Mouse (Mus musculus) thymus, postnatal 14 days (tissue): Measurements from ENCODE around the gene Afg1l.

Experiments used
- DNase-seq: peaks from one replicate; pipeline ENCODE4 v3.0.0; 2021

Gene Afg1l

DNA sequence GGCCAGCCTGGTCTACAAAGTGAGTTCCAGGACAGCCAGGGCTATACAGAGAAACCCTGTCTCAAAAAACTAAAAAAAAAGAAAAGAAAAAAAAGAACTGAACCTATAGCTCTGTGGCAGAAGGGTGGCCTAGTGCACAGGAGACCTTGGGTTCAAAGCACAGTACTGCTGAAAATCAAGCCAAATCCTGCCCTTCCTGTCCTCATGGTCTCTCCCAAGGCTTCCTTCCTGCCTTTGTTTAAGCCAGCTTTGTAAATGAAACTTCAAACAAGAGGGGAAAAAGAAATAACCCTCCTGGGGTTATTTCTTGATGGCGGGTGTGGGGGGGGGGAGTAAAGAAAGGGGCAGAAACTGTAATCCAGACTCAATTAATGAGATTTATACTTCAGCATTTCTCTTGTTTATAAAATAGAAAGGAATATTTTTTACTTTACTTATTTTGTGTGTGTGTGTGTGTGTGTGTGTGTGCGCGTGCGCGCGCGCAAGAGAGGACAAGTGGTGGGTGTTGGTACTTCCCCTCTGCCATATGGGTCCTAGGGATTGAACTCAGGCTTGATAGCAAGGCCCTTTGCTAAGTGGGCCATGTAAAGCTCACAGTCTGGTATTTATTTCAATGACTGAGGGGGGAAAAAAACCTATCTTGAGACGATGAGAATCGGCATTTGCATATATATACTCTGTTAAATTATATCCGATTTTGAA lies 1.4 kb downstream of the Afg1l start:
- no peak for DNase-seq

DNA sequence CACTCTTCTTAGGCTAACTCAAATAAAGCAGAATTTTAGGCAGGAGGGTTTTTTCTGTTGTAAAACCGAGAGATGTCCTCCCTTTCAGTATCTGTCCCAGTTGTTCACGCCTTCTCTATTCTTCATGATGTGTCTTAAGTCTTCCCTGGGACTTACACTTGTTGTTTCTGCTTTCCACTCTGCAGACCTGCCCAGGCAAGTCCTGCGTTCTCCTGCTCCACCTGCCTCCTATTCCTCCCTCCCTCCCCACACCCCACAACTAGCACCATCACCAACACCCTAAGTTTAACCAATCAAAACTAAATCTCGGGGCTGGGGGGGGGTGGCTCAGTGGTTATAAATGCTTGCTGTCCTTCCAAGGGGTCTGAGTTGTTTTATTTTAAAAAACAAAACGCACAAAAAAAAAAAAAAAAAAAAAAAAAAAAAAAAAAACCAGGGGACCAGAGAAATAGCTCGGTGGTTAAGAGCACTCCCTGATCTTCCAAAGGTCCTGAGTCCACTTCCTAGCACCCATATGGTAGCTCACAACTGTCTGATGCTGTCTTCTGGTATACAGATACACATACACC lies 3.3 kb downstream of the Afg1l start:
- no peak for DNase-seq

DNA sequence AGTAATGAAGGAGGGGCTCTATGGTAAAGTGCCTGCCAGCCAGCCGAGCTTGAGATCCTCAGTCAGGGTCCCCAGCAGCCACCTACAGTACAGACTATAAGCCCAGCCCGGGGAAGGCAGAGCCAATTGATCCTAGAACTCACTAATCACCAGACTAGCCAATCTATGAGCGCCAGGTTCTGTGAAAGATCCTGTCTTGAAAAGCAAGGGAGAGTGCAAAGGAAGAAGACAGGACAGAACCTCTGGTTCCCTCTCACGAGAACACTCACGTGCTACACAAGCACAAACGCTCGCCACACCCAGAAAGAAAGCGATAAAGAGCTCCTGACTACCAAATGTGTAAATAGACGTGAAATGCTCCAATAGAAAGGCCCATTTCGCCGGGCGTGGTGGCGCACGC lies 13.6 kb downstream of the Afg1l start:
- DNase-seq, result no peak

DNA sequence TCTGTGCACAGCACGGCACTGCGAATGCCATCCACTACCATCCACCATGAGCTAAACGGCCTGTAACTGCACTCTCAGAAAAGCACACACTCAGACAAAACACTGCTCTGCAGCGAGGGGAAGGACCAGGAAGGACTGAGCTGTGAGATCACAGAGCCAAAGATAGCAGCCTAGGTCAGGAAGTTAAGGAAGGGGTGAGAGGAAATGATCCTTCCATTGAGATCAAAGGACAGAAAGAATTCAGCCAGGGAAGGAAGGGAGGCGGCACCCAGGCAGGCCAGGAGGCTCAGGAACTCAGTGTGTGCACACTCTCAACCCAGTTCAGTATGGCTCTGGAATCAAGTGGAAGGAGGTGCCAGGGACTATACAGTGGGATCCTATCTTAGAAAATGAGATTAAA lies 14.1 kb downstream of the Afg1l start:
- no peak for DNase-seq

DNA sequence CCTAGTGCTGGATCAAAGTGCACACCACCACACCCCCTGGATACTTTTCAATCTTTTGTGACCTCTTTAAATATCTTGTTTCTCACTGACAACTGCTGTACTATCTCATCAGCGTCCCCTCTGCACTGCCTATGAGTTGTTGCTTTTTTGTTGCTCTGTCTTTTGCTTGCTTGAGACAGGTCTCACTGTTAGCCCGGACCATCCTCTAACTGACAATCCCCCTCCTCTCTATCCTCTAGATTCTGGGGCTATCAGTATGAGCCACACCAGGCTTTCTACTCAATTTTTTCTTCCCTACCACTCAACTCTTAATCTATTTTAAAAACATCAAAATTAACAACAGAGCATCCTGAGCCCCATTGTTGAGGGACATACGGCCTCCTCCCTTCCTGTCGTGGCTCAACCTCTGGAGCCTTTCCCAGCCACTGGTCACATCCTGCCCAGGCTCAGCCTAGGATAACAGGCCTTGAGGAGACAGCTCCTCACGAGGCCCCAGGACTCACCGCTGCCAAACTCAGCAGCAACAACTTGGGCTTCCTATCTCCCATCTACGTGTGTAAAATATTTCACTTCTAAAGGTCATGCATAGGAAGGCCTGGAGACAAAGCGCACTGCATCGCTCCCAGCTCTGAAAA lies 20.7 kb downstream of the Afg1l start:
- DNase-seq, result no peak

DNA sequence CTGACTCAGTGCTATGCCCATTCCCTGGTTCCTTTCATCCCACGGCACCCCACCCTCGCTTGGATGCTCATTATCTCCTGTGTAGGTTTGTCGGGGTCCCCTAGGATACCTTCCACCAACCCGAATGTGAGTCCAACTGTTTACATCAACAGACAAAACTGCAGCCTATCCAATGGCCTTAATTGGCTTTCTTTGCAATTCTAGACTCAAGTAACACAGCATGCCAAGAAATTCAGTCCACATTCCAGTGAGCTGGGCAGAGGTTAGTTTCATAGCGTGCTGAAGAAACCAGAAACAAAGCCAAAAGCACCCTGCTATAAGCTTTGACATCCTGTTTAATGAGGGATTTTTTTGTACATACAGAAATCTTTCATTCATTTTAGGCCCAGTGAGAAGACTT lies 22.4 kb downstream of the Afg1l start:
- DNase-seq, result no peak

DNA sequence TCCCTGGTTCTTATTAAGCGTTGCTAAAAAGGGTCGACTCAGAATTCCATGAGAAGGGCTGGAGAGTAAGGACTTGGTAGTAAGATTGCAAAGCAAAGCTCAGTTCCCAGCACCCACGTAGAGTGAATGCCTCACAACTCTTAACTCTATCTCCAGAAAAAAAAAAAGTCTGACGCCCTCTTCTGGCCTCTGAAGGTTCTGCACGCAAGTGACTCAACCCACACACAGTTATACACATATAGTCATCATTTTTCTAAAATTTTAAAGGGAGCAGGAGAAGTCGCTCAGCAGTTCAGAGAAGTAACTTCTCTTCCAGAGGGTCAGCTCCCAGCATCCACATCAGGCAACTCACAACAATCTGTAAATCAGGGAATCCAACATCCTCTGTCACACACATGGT lies 23.7 kb downstream of the Afg1l start:
- DNase-seq, result no peak

DNA sequence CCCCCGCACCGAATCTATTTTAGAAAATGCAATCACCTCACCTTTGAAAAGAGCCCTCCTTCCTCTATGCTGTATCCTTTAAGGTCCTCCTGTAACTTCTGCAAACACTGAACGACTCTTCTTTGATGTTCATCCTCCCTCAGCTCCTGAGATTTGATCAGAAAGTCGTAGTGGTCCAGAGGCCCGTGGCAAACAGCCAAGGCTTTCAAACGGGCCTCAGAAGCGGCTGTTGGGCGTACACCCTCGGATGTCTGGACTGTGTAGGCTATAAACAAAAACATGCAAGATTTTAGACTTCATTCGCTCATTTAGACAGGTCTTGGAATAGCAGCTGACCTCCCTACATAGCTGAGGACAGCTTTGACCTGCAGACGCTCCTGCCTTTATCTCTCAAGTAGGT lies 24.1 kb downstream of the Afg1l start:
- no peak for DNase-seq

DNA sequence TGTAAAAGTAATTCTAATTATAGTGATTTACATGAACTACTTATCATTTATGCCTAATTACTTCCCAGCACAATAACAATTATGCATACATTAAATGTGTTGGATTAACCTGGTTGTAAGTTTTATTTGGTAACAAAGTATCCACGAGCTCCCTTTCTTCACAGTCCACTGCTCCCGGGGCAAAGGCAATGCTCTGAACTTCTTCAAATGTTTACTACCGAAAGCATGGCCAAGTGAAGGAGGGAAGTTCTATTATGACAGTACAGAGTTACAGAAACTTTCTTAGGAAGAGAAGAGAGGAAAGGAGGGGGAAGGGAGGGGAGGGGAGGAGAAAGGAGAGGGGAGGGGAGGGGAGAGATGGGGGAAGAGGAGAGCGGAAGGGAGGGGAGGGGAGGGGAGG lies 28.7 kb downstream of the Afg1l start:
- DNase-seq, result no peak

DNA sequence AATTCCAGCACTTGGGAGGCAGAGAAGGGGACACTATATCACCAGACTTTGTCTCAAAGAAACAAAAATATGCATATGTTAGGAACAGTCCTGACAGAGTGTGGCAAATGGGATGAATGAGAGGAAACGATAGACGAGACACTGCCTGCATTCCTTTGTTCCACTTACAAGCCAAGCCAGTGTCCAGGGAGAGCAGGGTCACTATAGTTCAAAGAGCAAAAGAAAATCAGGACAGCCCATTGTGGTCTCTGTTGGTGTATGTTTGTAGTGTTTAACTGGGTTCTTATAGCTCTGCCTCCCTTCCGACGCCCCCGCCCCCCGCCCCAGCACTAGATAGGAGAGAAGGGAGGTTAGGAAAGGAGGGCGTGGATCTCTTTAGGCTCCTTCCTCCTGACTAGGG lies 30.0 kb downstream of the Afg1l start:
- no peak for DNase-seq

DNA sequence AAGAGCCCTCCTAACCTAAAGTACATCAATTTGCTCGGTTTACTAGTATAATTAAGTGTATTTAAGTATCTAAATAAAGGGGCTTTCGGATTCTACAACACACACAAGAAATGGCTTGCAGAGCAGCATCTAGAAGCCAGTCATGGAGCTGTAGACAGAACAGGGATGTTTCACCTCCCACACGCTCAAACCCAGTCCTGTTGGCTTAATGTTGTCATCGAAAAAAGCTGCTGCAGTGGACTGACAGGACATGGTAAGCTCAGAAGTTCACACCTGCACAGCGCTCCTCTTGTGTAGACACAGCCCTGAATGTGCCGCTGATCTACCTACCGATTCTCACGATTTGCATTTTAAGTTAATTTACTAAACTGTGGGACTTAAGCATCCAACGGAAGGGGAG lies 32.2 kb downstream of the Afg1l start:
- DNase-seq, result no peak

DNA sequence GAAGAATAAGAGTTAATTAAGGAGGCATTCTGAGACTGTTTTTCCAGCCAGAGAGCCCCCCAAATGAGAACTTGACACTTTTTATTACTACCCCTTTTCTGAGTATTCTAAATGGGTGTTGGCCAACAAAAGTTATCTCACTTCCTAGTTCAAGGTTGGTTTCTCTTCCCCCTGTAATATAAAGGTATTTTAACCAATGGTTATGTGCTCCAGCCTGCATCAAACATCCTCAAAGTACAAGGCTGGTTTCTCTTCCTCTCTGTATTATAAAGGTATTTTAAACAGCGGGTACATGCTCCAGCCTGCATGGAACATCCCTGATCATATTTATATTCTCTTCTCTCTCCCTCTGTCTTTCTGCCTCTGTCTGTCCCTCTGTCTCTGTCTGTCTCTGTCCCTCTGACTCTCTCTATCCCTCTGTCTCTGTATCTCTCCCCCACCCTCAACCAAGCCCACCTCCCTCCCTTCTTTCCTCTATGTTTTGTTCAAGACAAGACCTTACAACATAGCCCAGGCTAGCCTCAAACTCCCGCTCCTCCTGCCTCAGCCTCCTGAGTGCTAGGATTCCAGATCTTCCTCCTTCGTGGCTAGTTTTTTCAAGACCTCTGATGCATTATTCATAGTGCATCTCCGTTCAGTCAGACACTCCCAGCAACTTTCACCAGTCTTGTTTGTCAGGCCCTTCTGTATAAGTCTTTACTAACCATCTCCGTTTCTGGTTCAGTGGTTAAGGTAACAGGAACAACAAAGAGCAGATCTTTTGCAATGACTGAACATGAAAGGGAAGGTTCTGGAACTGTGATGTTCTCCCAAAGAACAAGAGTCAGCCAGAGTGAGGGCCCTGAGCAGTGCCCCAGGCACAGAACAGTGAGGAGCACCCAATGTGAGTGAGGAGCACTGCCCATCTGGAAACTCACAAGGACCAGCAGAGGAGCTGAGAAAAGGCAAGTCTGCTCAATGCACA lies 41.2 kb downstream of the Afg1l start:
- DNase-seq, result no peak

DNA sequence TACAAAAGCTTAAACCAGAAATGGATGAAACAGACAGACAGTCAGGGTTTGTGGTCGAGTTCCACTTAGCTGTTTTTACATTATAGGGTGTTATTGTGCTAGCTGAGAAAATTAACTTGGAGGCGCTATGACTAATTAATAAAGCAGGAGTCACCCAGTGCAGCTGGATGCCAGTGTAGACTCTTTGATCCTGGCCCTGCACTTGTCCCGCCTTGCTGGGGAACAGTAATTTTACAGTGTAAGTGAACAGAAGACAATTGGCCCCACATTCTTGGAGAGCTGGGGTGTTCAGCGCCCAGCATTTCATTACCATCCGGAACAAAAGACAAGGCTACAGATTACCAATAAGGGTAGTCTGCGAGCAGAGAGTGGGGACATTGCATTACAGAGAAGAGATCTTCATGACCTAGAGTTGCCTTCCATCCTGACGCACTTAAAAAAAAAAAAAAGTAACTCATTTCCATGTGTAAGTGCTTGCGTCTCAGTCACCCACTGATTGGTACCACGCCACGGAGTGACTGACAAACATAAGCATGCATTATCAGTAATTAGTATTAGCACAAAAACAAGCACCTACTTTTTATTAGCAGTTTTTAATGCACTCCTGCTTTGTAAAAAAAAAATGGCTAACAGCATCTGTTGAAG lies 60.7 kb downstream of the Afg1l start:
- no peak for DNase-seq

DNA sequence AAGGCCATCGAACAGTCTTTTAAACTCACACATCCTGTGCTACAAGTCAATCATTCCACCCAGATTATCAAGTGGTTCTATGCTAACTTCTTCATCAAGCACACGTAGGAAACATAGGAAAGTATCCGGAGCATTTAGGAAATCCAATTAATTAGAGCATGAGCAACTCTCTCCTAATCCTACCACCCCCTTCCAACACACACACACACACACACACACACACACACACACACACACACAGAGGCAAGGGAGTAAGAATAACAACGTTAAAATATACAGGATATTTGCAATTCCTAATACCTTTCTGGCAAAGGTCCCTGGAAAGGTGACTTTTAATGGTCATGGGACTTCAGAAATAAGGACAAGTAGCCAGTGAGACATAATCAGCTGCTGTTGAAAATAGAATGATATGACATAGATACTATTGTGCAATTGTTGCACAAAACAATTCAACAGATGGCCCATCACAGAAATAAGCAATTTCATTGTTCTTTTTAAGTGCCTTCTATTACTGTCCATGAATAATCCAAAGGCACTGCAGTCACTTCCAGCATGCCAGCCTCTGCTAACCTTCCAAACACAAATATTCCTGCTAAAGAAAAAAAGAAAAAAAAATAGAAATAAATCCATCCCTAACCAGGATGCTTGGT lies 62.4 kb downstream of the Afg1l start:
- DNase-seq, result no peak

DNA sequence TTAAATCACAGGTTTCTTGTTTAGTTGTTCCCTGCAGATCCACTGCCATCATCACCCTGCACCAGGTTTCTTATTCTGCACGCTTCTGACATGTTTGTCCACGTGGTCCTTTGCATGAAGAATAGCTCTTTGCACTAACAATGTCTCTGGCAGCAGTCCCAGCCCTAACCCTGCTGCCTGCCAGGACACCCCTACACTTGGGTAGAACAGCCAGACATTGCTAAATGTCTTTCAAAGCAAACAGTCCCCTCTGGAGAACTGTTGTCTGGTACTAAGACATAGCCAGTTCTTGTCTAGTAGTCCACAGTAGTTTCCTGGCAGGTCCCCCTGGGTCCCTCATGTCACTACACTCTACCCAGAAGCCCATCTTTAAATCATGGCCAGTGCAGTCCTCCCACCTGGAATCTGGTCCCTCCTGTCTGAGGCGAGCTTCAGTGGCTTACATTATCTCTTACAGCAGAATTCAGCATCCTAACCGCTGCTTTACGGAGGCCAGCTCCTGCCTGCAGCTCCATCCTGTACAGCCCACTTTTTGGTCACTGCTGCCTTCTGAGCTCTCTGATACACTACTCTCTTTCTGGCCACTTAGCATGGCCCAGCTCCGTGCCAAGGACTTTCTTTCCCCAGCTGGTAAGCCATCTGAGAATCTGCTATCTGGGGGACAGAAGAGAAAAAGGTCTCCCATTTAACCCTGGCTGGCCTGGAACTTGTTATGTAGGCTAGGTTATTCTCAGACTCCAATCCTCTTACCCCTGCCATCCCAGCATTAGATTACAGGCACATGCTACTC lies 67.4 kb downstream of the Afg1l start:
- DNase-seq, result no peak

DNA sequence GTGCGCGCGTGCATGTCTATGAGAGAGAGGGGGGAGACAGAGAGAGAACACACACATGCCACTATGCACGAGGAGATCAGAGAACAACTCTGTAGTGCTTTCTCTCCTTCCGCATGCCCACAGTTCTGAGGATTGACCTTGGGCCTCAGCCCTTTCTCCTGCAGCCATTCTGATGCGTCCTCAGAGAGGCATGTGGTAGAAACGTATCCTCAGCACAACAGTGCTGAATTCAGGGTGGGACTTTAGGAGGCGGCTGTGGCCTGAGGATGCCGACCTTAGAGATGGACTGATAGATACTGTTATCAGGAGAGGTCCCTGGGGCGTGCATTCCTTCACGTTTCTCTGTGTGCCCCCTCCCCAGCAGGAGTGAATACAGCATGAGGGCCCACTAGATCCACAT lies 87.9 kb downstream of the Afg1l start:
- DNase-seq, result no peak

DNA sequence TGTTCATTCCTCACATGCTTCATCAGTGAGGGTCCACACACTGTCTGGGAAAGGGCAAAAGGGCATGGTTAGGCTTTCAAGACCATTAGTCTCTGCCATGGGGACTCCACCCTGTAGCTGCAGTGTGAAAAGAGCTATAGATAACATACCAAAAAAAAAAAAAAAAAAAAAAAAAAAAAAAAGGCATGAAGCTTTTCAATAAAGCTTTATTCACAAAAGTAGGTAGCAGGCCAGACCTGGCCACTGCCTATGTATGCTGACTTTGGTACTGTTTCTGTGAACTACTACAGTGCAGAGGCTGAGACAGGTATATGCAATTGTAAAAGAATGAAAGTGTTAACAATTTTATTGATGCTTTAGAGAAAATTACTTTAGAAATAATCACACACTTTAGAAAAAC lies 90.2 kb downstream of the Afg1l start:
- DNase-seq, result no peak

DNA sequence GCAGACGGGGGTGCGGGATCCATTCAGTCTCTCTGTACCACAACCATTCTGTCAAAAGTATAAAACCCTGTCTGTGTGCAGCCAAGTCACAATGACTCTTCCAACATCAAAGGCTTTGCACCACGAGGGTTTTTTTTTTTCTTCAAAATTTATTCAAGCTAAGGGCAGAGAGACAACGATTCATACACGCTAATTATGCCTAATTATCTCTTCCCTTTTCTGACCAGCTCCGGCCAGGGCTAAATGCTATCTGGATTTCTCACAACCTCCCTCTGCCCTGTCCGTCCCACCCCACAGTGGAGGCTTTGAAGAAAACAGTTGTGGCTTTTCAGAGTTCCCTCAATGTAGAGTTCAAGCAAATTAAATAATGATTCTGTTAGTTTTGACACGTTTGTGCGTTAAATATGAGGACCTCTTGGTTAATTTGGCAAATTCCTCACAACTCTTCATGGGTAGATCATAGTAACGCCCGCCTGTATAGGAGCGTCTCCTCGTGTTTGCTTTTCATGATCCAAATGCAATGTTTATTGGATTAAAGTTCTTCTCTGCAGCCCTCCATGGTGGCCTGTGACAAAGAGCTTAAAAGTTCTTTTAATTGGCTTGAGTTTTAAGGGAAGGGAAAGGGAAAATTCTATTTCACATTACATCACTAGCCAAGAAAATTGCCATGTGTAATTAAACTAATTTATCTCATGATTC lies 93.3 kb downstream of the Afg1l start:
- DNase-seq, result no peak

DNA sequence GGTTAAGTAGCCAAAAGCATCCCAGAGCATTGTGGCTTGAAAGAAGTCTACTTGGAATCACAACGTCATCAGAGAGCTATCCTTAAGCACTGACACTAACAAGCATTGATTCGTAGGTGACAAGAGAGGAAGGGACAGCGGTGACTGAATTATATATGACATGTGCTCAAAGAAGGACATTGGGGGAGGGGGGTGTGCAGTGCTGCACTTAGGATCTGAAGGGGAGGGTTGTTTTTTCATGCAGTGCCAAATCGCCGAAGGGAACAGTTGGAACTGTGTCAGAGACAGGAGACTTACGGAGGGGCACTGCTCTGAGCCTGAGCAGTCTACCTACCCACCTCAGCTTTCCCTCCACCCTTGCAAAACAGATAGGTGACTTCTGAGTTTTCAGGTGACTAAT lies 94.7 kb downstream of the Afg1l start:
- no peak for DNase-seq

DNA sequence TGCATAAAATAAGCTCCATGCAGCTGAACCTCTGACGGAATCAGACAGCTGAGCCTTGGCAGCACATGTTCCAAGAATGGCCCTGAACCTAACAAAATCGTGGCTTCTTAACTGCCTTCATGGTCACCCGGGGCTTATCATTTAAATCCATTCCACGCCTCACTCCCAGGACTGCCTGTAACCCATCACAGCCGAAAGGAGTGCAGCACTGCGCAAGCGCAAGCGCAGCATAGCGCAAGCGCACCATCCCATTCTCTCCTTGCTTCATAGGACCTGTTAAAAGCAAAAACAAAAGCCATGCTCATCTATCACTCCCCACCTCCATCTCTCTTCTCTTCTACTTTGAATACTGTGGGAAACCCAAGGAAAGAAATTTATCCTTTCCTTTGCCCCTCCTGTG lies 114.1 kb downstream of the Afg1l start:
- no peak for DNase-seq

DNA sequence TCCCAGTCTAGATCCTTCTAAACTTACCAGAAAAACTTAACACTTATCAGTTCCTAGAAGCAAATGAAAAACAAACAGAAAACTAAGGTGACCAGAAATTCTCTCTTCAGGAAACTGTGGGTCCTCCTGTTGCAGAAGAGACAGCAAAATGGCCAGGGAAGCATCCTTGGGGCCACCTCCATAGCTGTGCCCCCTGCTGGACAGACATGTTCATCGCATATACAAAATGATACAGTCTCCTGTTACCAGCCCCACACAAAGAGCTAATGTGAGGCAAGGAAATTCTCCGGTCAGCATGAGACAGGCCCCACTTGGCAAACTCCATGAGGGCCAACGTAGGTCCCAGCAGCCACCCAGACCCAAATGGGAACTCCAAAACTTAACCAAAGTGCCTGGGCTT lies 122.4 kb downstream of the Afg1l start:
- DNase-seq, result peak; percentile 32
